Mouse (Mus musculus) midbrain, embryonic 15.5 days (tissue): ENCODE measurements at regions not wholly inside any gene's neighbourhood (a gene's known extent, or its start where the extent isn't known, plus 50 kb on each side); places are given as distances from the start of the nearest gene placed in this dataset.

Experiments
- ATAC-seq: fragments of 200-750 bp; cut with Nextera tagmentation; replicated peaks from 2 replicates; pipeline ENCODE4 v1.8.0; 2017; ENCODE audit warnings: moderate TSS enrichment
- H3K27ac ChIP-seq: fragments of 300-500 bp; sonication (generic); 2 replicates; pipeline ENCODE4 v1.5.1; 2015; ENCODE audit warnings: mild to moderate bottlenecking, inconsistent platforms
- H3K27me3 ChIP-seq: fragments of 300-500 bp; sonication (generic); replicated peaks from 2 replicates; pipeline ENCODE4 v1.6.1; 2015; ENCODE audit warnings: inconsistent platforms
- H3K36me3 ChIP-seq: fragments of 300-500 bp; sonication (generic); replicated peaks from 2 replicates; pipeline ENCODE4 v1.6.1; 2015; ENCODE audit warnings: inconsistent platforms
- H3K4me1 ChIP-seq: fragments of 300-500 bp; sonication (generic); 2 replicates; pipeline ENCODE4 v1.6.1; 2015; ENCODE audit warnings: inconsistent platforms
- H3K4me2 ChIP-seq: fragments of 300-500 bp; sonication (generic); 2 replicates; pipeline ENCODE4 v1.6.1; 2015; ENCODE audit warnings: inconsistent platforms, mild to moderate bottlenecking, moderate library complexity
- H3K4me3 ChIP-seq: fragments of 300-500 bp; sonication (generic); 2 replicates; pipeline ENCODE4 v1.5.1; 2015; ENCODE audit warnings: mild to moderate bottlenecking, inconsistent platforms
- H3K9ac ChIP-seq: fragments of 300-500 bp; sonication (generic); 2 replicates; pipeline ENCODE4 v1.6.1; 2015; ENCODE audit warnings: mild to moderate bottlenecking, inconsistent platforms
- H3K9me3 ChIP-seq: fragments of 300-500 bp; sonication (generic); 2 replicates; pipeline ENCODE4 v1.6.1; 2016; ENCODE audit warnings: inconsistent platforms
- WGBS: fragments of 180-500 bp; shearing (Covaris S2); methylation state at CpG from one replicate; pipeline ENCODE4 v1.1.7; 2015; ENCODE audit warnings: mixed read lengths; 5-methylcytosine and 5-hydroxymethylcytosine counted together

- Histone ChIP-seq H3K4me3 (no peak overlapping the region), H3K9ac (no peak overlapping the region), H3K27me3 (no peaks in the 10 kb centered on the region), H3K36me3 (no peaks in the 10 kb centered on the region), H3K9me3 (no peaks in the 10 kb centered on the region), H3K4me1 (no peaks in the 10 kb centered on the region), H3K27ac (no peak overlapping the region), H3K4me2 (no peak overlapping the region)
- WGBS, result 80% methylated on average over 3 of the region's 3 CpGs
- ATAC-seq, result no peak
Measured at GRCm38 (mm10) chr10:29736677-29737076, 201.0 kb upstream of the Rspo3 start.

- H3K9ac ChIP-seq, result no peak overlapping the region
- H3K4me3 ChIP-seq, result no peak overlapping the region
- no peak overlapping the region for H3K4me2 ChIP-seq
- H3K27ac ChIP-seq, result no peak overlapping the region
- H3K36me3 ChIP-seq, result no peaks in the 10 kb centered on the region
- 92% methylated on average over 3 of the region's 3 CpGs for WGBS
- ATAC-seq, result no peak
- H3K9me3 ChIP-seq, result no peaks in the 10 kb centered on the region
- no peaks in the 10 kb centered on the region for H3K4me1 ChIP-seq
- H3K27me3 ChIP-seq, result no peaks in the 10 kb centered on the region
Measured at GRCm38 (mm10) chr10:29725319-29725718, 189.7 kb upstream of the Rspo3 start.

DNA sequence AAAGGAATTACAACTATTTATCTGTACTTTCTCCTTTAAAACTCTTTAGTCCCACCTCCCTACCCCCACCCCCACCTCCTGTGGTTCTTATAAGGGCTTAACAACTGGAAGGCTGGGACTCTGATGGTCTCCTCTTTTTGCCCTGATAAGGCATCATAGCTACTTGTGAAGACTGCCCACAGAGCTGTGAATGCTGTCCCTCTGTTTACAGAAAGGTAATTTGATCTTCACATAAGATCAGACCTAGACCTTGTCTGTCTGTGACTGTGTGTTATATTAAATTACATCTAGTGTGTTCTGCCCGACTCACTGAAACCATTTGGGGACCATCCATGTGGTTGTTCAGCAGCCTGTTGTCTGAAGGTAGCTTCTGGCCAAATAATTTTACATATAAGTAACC, 175.3 kb upstream of the Rspo3 start:
- Histone ChIP-seq H3K36me3 (no peaks in the 10 kb centered on the region), H3K4me1 (no peaks in the 10 kb centered on the region), H3K9ac (no peak overlapping the region), H3K9me3 (no peaks in the 10 kb centered on the region), H3K27ac (no peak overlapping the region), H3K4me3 (no peak overlapping the region), H3K27me3 (no peaks in the 10 kb centered on the region), H3K4me2 (no peak overlapping the region)
- no peak for ATAC-seq
- 61% methylated on average over 1 of the region's 1 CpGs for WGBS

DNA sequence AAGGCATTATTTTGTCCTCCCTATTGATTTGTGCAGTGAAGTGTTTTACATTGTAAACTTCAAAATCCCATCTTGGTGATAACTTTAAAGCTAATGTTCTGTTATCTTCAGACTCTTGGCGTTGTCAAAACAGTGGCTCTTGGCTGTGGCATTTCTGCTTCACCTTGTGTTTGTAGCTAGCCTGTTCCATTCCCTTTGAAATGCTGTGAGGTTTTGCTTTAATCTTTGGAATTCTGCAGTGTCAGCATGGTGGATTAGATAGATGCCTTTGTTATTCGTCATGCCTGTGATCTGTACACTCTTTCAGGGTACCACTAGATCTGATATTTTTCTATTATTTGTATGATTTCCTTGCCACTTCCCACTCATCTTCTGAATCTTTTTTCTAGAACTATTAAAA, 173.0 kb upstream of the Rspo3 start:
- 34% methylated on average over 2 of the region's 2 CpGs for WGBS
- Histone ChIP-seq H3K9me3 (no peaks in the 10 kb centered on the region), H3K27ac (no peak overlapping the region), H3K4me2 (no peak overlapping the region), H3K36me3 (no peaks in the 10 kb centered on the region), H3K9ac (no peak overlapping the region), H3K27me3 (no peaks in the 10 kb centered on the region), H3K4me1 (no peaks in the 10 kb centered on the region), H3K4me3 (no peak overlapping the region)
- 0 out of 2 replicates have a peak, but pooled peaks have one; percentile 48 for ATAC-seq

GRCm38 (mm10) chr10:29693009-29693935, 157.6 kb upstream of the Rspo3 start:
- Histone ChIP-seq H3K4me3 (no peak overlapping the region), H3K27me3 (no peaks in the 10 kb centered on the region), H3K9me3 (no peaks in the 10 kb centered on the region), H3K4me1 (no peaks in the 10 kb centered on the region), H3K9ac (no peak overlapping the region), H3K36me3 (no peaks in the 10 kb centered on the region), H3K27ac (no peak overlapping the region), H3K4me2 (no peak overlapping the region)
- ATAC-seq, result no peak
- WGBS, result 87% methylated on average over 15 of the region's 15 CpGs

GRCm38 (mm10) chr10:29689529-29689928, 153.9 kb upstream of the Rspo3 start:
- no peak overlapping the region for H3K4me3 ChIP-seq
- H3K4me1 ChIP-seq, result no peaks in the 10 kb centered on the region
- H3K27ac ChIP-seq, result no peak overlapping the region
- no peak for ATAC-seq
- no peak overlapping the region for H3K9ac ChIP-seq
- H3K36me3 ChIP-seq, result no peaks in the 10 kb centered on the region
- no peaks in the 10 kb centered on the region for H3K9me3 ChIP-seq
- no peak overlapping the region for H3K4me2 ChIP-seq
- 85% methylated on average over 3 of the region's 3 CpGs for WGBS
- no peaks in the 10 kb centered on the region for H3K27me3 ChIP-seq

DNA sequence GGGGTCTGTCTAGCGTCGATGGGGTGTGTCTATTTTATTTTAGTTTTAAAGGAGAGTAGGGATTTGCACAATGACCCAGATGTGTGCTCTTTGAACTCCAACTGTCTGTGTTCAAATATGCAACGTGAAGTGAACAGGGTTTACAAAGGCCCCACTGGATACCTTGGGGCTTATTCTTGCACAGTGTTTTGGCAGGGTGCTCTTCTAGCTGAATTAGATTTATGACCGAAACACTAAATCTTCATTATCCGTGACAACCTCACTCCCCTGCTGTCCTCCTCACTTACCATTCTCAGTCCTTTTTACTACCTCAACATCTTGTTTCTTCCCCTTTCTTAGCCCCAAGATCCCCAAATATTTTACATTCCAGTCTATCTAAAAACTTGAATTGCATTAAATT, 151.3 kb upstream of the Rspo3 start:
- no peak overlapping the region for H3K9ac ChIP-seq
- no peak overlapping the region for H3K4me2 ChIP-seq
- no peaks in the 10 kb centered on the region for H3K4me1 ChIP-seq
- H3K27me3 ChIP-seq, result no peaks in the 10 kb centered on the region
- no peaks in the 10 kb centered on the region for H3K9me3 ChIP-seq
- H3K27ac ChIP-seq, result no peak overlapping the region
- H3K4me3 ChIP-seq, result no peak overlapping the region
- WGBS, result 53% methylated on average over 5 of the region's 5 CpGs
- no peaks in the 10 kb centered on the region for H3K36me3 ChIP-seq
- no peak for ATAC-seq

GRCm38 (mm10) chr10:29674377-29674776, 138.7 kb upstream of the Rspo3 start:
- Histone ChIP-seq H3K27me3 (no peaks in the 10 kb centered on the region), H3K4me3 (no peak overlapping the region), H3K9me3 (no peaks in the 10 kb centered on the region), H3K4me2 (no peak overlapping the region), H3K4me1 (no peaks in the 10 kb centered on the region), H3K36me3 (no peaks in the 10 kb centered on the region), H3K27ac (no peak overlapping the region), H3K9ac (no peak overlapping the region)
- 25% methylated on average over 3 of the region's 3 CpGs for WGBS
- ATAC-seq, result no peak

DNA sequence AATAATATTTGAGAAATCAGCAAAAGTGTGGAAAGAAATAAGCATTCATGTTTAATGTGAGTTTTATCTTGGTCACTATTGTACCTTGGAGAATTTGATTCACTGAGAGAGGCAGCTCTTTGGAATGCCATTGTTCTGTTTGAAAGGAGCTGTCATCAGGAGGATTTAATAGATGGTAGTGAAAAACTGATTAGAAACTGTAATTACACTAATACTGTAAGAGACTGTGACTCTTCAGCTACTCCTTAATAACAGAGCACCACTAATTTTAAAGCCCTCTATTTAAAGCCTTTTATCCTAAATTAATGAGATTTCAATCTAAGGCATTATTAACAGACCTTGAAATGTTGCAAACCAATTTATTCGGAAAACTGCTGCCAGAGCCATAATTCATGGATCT, 126.1 kb upstream of the Rspo3 start:
- Histone ChIP-seq H3K9ac (no peak overlapping the region), H3K27me3 (no peaks in the 10 kb centered on the region), H3K4me2 (no peak overlapping the region), H3K4me3 (no peak overlapping the region), H3K9me3 (no peaks in the 10 kb centered on the region), H3K4me1 (no peaks in the 10 kb centered on the region), H3K36me3 (no peaks in the 10 kb centered on the region), H3K27ac (no peak overlapping the region)
- WGBS, result 68% methylated on average over 1 of the region's 1 CpGs
- ATAC-seq, result no peak

DNA sequence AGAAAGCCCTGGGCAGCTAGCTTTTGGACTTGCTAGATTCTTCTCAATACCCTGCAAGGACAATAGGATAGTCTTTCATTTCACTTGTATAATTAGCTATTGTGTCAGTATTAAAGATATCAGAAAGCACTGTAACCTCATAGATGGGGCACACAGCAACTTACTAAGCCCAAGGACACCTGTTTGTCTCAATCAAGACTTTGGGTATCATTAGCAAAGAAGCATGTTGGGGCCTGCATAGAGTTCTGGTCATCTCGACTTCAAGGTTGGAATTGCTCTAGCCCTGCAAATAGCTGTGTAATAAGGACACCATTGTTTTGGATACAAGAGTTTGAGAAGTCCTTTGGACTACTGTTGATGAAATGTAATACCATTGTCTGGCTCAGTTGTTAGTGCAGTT, 104.6 kb upstream of the Rspo3 start:
- no peaks in the 10 kb centered on the region for H3K27me3 ChIP-seq
- H3K27ac ChIP-seq, result no peak overlapping the region
- H3K36me3 ChIP-seq, result no peaks in the 10 kb centered on the region
- H3K4me3 ChIP-seq, result no peak overlapping the region
- H3K9ac ChIP-seq, result no peak overlapping the region
- no peak for ATAC-seq
- H3K4me2 ChIP-seq, result no peak overlapping the region
- WGBS, result 86% methylated on average over 1 of the region's 1 CpGs
- no peaks in the 10 kb centered on the region for H3K4me1 ChIP-seq
- H3K9me3 ChIP-seq, result no peaks in the 10 kb centered on the region

DNA sequence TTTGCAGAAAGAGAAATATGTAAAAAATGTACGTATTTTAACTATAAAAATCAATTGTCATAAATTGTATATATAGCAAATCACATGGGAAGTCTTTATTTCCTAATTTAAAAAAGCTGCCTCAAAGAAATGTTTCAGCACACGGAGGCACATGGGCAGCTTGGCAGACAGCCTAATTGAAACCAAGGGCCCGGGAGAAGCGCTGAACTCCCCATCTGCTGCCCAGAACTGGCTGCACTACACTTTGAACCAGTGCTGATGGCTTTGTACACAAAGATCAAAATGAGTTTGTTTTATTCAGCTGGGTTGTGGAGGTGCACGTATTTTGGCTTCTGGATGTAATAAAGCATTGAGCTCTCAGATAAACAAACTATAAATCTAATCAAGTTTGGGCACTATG, 100.2 kb upstream of the Rspo3 start:
- WGBS, result 44% methylated on average over 5 of the region's 5 CpGs
- H3K36me3 ChIP-seq, result no peaks in the 10 kb centered on the region
- no peak overlapping the region for H3K4me3 ChIP-seq
- no peaks in the 10 kb centered on the region for H3K4me1 ChIP-seq
- H3K9ac ChIP-seq, result no peak overlapping the region
- no peaks in the 10 kb centered on the region for H3K27me3 ChIP-seq
- ATAC-seq, result 0 out of 2 replicates have a peak, but pooled peaks have one; percentile 58
- no peak overlapping the region for H3K4me2 ChIP-seq
- H3K27ac ChIP-seq, result no peak overlapping the region
- no peaks in the 10 kb centered on the region for H3K9me3 ChIP-seq

- WGBS, result 50% methylated on average over 4 of the region's 4 CpGs
- no peak overlapping the region for H3K9ac ChIP-seq
- no peaks in the 10 kb centered on the region for H3K36me3 ChIP-seq
- H3K27me3 ChIP-seq, result no peaks in the 10 kb centered on the region
- no peak overlapping the region for H3K27ac ChIP-seq
- ATAC-seq, result no peak
- H3K4me1 ChIP-seq, result no peaks in the 10 kb centered on the region
- no peaks in the 10 kb centered on the region for H3K9me3 ChIP-seq
- no peak overlapping the region for H3K4me2 ChIP-seq
- no peak overlapping the region for H3K4me3 ChIP-seq
Measured at GRCm38 (mm10) chr10:29595455-29595854, 59.8 kb upstream of the Rspo3 start.

- H3K36me3 ChIP-seq, result no peaks in the 10 kb centered on the region
- no peak for ATAC-seq
- WGBS, result 61% methylated on average over 1 of the region's 1 CpGs
- H3K27me3 ChIP-seq, result no peaks in the 10 kb centered on the region
- no peak overlapping the region for H3K4me3 ChIP-seq
- H3K27ac ChIP-seq, result no peak overlapping the region
- H3K4me1 ChIP-seq, result no peaks in the 10 kb centered on the region
- no peak overlapping the region for H3K4me2 ChIP-seq
- no peaks in the 10 kb centered on the region for H3K9me3 ChIP-seq
- no peak overlapping the region for H3K9ac ChIP-seq
Measured at GRCm38 (mm10) chr10:29594969-29595368, 59.3 kb upstream of the Rspo3 start.
